Mouse (Mus musculus) testis, adult 2 months (tissue): ENCODE measurements around the gene Fkbp14.

Source experiments
- CTCF ChIP-seq: fragments of 200-500 bp; IDR thresholded peaks from 2 replicates; pipeline ENCODE4 v1.5.1; 2012; ENCODE audit warnings: low read depth, mild to moderate bottlenecking, inconsistent platforms, low read length, moderate library complexity; ENCODE audit not compliant: control insufficient read depth, insufficient read depth, insufficient replicate concordance
- POLR2A ChIP-seq: fragments of 200-500 bp; IDR thresholded peaks from 2 replicates; pipeline ENCODE4 v1.6.1; 2012; ENCODE audit warnings: low read depth, mild to moderate bottlenecking, inconsistent platforms, low read length, moderate library complexity; ENCODE audit not compliant: control insufficient read depth

DNA sequence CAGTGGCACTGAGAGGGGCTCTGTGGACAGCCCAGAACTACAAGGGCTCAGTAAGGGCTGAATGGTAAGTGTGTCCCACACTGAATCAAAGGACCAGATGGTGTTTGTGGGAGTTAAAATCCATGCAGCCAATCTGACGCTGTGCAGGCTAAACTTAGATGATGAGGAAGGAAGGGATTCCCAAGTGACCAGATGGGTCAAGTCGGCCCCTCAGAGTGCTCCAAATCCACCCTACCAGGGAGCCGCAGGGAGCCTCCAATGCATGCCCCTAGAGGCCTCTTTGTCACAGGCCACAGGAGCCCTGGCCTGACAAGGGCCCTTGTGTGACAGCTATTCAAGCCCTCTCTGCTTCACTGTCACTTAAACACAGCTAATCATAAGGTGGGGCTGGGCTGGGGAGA is 58.3 kb downstream of the Fkbp14 start:
- TF ChIP-seq CTCF (no peak), POLR2A (no peak)
